Mouse (Mus musculus) adrenal gland, postnatal 10 days (tissue): ENCODE results near the gene Dop1a. TPM values are rescaled to one million over a fixed set of nuclear protein-coding genes. Genes with fewer than 3 reads are reported as not detected.
"Not testable (repeated sequence)": the region's sequence is repeated elsewhere in the genome, so short reads cannot be mapped to it uniquely, and the experiment has no call there.

ENCODE experiments used
- DNase-seq: peaks from one replicate; pipeline ENCODE4 v3.0.0; 2021; ENCODE audit warnings: mixed read lengths
- total RNA-seq, 2 experiments: library from RNA; stranded (reverse); gene quantifications; 2 replicates each; pipeline ENCODE4 v1.2.3; 2021

The Dop1a gene
- total RNA-seq, 2 experiments from 2014 or later, result 22.9 to 32.9 TPM

DNA sequence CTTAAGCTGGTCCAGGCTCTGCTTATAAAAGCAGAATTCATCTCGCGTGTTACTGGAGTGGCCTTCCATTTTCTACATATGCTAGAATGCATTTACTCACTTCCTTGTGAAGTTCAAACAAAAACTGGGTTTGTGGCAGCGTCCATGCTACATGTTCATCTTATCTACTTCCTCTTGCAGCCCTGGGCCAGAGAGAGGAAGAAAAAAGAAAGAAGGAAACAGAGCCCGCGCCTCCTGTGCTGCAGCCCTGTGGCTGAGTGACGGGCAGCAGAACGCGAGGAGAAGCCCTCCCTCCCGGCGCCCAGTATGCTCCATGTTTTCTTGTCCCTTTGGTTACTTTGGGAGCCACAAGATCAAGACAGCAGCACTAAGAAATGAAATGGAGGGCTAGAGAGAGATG, 112.7 kb downstream of the Dop1a start:
- DNase-seq, result no peak

DNA sequence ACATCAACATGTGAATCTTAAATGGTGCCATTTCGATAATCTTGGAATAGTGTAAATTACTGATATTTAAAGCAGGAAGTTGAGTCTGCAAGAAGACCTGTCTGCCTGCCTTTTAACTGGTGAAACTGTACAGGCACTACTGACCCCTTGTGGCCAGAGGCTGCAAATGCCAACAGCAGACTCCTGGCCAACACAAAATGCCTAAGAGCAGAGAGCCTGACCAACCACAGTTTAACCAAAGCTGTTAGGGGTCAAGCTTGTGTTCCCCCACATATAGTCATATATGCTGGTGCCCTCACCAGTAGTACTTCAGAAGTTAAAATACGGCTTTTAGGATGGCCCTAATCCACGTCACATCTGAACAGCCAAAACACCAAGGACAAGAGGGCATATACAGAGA, 116.8 kb downstream of the Dop1a start:
- peak; percentile 80 for DNase-seq

DNA sequence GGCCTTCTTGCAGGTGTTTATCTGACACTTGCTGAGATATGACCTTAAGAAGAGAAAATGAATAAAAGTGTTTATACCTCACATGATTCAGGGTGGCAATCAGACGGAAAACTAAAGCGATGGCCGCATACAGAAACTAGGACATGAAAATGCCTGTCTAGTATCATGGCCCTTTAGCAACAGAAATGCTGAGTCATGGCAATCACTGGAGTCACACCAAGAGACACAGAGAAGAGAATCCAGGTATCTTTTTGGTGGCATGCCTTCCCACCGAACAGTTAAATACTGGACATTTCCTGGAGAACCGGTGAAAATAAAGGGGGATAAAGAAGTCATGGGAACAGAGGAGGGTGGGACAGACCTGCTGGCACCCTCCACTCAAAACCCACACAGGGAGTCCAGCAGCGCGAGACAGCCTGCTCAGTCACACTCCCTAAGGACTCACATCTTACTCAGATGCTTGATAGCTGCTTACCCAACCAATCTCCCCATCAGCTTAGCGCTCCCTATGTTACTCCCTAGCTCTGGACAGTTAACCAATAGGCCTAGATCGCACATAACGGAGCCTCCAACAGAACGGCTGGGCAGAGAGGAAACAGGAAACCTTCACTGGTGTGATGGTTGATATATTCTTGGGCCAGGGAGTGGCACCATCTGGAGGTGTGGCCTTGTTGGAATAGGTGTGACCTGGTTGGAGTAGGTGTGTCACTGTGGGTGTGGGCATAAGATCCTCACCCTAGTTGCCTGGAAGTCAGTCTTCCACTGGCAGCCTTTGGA, 120.3 kb downstream of the Dop1a start:
- DNase-seq, result no peak

DNA sequence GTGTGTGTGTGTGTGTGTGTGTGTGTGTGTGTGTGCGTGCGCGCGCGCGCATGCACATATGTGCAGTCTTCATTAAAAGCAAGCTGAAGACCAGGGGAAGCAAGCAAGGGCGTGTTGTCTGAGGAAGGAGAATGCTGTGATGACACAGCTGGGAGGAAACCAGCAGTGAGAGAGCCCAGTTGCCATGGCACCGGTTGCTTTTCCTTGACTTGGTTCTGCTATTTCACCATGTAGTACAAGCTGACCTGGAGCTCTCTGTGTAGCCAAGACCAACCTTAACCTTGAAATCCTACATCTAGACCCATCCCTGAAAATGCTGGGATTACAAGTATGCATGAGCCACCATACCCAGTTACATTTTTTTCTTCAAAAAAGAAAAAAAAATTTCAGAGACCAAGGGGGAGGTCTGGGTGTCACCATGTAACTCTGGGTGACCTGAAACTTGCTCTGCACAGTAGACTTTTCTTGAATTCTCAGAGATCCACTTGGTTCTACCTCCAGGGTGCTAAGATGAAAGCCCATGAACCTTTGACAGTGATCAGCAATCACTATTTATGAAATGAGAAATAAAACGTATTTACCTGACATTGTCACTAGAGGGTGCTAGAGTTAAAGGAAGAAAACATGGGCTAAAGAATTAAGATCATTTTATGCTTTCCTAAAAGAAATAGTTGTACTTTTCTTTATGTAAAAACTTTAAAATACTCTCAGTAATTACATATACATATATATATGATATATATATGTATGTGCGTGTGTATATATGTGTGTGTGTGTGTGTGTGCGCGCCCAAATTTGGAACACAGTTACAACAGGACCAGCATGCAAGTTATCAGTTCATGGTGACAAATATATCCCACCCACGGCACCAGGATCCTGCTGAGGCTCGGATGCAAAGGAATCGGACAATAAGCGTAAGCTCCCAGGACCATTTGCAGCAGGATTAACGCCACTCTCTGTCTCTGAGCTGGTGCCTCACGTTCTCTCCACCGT, 126.0 kb downstream of the Dop1a start:
- no peak for DNase-seq

DNA sequence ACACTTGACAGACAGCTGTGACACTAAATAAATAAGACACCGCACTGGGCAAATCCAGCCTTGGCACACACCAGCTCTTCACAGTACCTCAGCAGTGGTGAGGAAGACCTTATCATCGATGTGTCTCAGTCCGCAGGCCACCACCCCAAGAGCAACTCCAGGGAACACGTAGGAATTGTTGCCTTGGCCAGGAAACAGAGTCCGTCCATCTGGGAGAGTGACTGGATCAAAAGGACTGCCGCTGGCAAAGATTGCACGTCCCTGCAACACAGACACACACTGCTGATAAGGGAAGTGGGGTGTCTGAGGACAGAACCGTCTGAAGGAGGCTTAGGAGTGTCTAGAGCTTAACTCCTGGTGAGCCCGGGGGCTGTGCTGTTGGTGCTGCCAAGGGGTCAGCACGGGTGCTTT, 127.4 kb downstream of the Dop1a start:
- not testable (repeated sequence) for DNase-seq

DNA sequence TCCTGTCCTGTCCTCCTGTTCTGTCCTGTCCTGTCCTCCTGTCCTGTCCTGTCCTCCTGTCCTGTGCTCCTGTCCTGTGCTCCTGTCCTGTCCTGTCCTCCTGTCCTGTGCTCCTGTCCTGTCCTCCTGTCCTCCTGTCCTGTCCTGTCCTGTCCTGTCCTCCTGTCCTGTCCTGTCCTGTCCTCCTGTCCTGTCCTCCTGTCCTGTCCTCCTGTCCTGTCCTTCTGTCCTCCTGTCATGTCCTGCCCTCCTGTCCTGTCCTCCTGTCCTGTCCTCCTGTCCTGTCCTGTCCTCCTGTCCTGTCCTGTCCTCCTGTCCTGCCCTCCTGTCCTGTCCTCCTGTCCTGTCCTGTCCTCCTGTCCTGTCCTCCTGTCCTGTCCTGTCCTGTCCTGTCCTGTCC, 130.0 kb downstream of the Dop1a start:
- not testable (repeated sequence) for DNase-seq

DNA sequence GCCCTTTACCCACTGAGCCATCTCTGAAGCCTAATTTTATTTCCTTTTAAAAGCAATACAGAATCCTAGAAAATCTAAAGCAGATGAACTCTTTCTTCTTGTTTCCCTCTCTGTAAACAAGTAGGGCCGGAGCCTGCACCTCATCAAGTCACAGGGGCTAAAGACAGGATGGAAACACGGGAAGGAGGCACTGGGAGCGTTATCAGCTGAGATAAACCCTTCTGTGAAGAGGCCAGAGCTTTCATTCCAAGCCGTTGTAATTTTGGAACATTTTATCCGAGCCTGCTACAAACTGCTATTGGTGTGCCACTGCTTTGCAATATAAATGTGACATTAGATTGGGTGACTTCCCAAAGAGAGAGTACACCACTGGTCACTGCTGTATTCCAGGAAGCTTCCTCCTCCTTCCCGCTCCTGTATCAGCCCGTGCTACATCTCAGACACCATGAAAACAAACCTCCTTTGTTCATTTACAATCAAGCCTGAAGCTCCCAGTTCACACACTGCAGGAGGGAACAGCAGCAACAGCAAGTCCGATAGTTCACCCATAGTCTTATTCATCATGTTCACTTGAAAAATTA, 132.9 kb downstream of the Dop1a start:
- DNase-seq, result no peak

Other genes starting within 250 kb of the Dop1a start
- 1 to 10 TPM; 3.1 to 3.7 TPM for gene Ube2cbp, start 2.2 kb upstream of the Dop1a start, total RNA-seq
- gene Pgm3, start 104.7 kb downstream of the Dop1a start, total RNA-seq, result 10 to 100 TPM; 21.7 to 24.1 TPM
- 1 to 10 TPM; 4.4 to 6.5 TPM for gene Rwdd2a, start 104.8 kb downstream of the Dop1a start, total RNA-seq
- 100 to 1,000 TPM; 231 to 293 TPM for gene Me1, start 228.8 kb downstream of the Dop1a start, total RNA-seq